Mouse (Mus musculus): ENCODE measurements around the gene Enpp4.

Enpp4 gene

DNA sequence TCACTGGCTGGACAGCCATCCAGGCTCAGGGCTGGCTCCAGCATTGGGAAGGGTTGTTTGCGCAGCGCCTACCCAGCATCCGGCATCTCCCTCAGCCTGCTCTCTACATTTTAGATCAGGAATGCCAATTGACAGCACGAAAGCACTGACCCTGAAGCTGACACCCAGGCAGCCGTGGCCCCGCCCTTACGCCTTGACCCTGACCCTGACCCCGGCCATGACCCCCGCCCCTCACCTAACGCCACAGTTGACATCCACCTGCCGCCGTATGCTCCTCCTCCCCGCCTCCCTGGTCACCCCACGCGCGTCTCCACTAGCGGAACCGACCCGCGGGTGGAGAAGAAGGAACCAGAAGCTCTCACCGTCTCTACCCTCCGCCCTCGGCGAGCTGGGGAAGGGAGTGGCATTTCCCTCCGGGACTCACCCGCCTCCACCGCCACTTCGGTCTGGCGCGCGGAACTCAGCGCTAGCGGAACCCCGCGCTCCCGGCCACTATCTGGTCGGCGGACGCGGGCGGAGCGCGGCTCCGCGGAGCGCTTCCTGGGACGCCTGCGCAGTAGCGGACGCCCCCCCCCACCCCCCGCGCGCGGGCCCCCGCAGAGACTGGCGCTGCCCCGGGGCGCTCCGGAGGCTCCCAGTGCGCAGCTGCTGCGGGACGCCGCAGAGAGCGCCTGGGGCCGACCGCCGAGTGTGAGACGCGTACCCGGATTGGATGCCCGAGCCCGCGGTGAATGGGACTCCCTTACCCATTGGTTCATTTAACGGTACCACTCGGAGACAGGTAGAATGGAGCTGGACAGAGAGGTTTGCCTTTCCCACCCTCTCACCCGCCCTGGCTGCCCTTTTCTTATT, at the start of gene Enpp4:
TSS of gene Enpp4 (minus strand) at position 523 of the 852 bp plus-strand sequence.
- peak; percentile 94 for DNase-seq (ENCODE audit: low read depth, low spot score)

DNA sequence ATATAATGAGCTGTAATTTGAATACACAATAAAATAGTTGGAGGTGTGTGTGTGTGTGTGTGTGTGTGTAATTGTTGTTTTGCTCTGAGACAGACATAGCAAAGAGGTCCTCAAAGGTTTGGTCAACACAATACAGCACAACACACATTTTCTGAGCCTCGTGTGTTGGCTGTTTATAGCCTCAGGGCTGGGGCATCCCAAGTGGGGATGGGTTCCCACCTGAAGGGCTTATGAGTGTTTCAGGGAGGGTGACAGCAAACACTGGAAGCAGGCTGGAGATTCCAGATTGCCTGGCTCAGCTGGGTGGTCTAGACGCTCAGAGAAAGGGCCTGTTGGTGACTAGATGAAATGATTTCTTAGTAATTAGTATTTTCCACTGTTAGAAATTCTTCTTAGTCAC, 49.6 kb upstream of the Enpp4 start:
- no peak for DNase-seq (ENCODE audit: low read depth, low spot score)

DNA sequence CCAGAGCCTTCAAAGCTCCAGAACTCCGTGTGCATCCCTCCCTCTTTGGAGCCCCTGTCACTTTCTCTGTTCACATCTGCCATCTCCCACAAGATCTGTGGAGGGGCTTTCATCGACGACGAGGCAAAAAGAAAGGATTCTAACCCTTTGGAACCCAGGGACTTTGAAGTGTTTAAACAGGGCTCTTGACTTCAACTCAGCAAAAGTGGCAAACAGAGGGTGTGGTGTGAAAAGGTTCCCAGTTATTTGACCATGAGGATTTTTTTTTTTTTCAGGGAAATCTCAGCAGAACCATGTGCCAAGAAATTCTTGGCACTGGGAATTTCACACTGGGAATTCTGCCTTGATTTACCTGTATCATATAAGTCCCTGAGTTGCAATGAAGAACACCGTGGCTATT, 48.3 kb upstream of the Enpp4 start:
- DNase-seq (ENCODE audit: low read depth, low spot score), result no peak

DNA sequence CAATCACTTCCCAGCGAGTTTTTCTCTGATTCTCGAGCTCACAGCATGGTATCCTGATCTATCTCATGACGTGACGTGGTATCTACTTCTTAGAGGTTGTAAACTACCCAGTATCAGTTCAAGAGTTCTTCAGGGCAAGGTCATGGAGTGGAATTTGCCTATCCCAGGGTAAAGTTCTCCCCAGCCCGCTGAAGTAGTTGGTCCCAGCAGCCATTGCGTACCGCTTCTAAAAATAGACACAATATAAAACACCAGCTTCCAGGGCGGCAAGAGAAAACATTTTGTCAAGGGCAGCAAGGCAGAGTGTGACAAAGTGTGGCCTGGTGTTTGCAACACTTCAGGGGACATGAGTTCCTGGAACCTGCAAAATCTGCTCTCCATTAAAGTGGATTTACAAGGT, 46.3 kb upstream of the Enpp4 start:
- no peak for DNase-seq (ENCODE audit: low read depth, low spot score)

DNA sequence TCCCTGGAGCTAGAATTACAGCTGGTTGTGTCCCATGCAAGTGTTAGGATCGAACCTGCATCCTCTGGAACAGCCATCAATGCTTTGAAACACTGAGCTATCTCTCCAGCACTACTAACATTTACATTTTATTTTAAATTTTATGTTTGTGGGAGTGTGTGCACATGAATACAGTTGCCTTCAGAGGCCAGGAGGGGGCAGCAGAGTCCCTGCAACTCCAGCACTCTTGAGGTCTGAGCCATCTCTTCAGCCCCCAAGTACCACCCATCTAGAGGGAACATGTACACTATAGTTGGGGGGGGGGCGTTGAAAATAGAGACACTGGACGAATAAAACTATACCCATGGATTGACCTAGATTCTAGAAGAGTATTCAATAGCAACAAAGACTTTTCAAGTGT, 45.5 kb upstream of the Enpp4 start:
- peak; percentile 51 for DNase-seq (ENCODE audit: low read depth, low spot score)

DNA sequence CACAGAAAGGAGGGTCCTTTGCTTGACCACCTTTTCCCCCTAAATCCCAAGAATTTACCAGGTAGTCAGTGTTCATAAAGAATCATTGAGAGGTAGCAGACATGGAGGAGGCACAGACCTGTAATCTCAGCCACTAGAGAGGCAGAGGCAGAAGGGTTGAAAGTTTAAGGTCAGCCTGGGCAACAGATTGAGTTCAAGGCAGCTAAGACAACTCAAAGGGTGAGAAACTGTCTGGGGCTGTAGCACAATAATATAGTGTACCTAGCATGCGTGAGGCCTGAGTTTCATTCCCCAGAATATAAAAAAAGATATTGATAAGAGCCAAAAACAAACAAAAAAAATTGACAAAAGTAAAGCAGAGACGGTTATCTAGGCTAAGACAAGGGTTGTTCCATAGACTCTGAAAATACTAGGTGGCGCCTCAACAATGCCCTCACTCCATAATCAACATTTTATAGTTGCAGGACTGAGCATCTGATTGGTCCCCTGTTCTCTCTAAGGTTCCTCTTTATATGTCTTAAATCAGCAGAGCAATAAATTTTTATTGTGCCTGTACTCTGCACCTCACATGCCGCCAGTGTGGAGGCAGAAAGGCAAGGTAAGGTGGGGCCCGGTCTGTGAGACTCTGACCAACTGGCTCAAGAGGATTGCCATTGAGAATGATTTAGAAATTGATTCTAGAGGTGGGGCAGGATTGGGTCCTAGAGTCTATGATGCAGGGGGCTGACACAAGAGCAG, 42.7 kb upstream of the Enpp4 start:
- no peak for DNase-seq (ENCODE audit: low read depth, low spot score)

DNA sequence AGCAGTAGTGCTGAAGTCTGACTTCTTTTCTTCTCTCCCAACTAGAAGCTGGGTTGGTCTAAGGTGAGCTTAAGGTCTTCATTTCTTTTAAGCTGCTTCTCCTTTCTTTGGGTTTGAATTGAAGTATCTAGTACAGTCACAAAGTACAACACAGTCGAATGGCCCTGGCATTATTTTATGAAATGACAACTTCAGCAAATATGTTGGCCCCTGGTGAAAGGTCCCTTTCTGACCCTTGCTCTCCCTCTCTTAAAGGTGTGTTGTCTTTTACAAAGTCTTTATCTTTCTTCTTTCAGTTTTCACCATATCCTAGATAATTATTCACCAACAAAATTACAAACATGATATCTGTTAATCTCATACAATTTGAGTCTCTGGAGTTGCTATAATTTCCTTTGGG, 40.2 kb upstream of the Enpp4 start:
- DNase-seq (ENCODE audit: low read depth, low spot score), result no peak

DNA sequence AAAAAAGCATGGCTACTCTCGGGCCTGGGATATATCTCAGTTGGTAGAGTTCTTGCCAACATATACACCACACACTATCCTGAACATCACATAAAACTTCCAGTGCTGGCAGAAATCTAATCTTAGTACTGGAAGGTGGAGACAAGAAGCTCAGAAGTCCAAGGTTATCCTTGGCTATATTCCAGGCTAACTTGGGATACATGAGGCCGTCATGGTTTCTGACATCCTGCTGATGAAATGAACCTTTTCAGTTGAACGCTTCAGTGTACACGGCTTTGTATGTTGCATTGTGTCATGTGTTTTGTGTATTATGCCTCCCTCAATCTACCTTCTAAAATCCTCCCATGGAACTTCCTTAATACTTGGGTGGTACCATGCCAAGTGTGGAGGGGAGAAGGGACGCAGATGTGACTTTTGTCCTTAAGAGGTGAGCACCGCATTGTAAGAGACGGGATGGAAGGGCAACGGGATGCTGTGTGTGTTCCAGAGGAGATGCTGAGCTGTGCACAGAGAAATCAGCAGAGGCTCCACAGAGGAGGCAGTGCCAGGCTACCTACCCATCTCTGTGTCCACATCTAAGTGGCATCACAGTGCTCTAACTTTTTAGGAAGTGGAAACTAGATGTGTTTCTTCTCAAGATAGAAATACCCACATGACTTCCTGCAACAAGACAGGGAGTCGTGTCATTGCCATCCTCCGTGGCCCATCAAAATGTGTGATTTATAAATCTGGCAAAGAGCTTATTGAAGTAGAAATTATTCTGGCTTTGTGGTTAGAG, 31.4 kb upstream of the Enpp4 start:
- DNase-seq (ENCODE audit: low read depth, low spot score), result no peak

DNA sequence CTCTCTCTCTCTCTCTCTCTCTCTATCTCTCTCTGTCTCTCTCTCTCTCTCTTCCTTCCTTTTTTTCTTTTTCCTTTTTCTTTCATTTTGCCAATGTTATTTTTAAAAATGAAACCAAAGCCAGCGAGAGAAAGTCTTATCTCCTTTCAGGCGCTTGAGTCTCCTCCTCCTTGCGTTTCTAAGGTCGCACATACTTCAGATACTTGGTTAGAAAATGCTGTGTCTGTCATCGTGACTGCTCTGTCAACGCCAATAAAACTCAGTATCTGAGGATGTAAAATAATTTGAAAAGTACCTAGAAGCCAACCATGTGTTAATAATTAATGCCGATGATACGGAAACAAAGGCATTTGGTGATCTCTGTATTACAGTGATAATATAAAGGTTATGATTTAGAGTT, 30.4 kb upstream of the Enpp4 start:
- no peak for DNase-seq (ENCODE audit: low read depth, low spot score)

DNA sequence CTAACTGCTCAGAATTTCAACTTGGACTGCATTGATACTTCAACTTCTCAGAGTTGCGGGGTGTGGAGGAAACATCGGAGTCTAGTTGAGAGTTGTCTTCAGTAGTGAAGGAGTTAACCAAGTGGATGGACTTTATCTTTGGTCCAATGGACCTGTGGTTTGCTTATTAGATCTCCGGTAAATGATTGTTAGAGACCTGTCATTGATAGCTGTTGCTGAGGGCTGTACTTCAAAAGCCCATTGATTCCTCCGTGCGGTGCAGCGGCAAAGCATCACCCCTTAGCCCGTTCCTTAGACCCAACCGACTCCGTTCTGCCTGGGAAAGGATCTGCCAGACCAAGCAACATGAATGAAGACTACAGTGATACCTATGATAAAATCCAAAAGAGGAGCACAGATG, 28.9 kb upstream of the Enpp4 start:
- no peak for DNase-seq (ENCODE audit: low read depth, low spot score)

DNA sequence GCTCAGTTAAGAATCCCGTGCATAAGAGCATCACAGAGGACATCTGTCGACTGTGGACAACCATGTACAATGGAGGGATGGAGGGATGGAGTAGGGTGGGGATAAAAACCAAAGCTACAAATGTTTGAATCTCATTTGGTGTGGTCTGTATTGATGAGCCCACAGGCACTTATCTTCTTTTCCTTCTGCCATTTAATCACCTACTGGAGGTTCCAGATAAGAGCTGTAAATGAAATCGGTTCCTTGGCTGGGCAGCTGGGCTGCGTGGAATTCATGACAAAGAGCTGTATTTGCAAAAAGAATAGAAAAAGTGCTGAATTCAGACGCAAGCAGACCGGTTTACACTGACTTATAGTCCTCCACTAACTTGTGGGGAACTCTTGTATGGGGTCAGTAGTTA, 28.5 kb upstream of the Enpp4 start:
- no peak for DNase-seq (ENCODE audit: low read depth, low spot score)

DNA sequence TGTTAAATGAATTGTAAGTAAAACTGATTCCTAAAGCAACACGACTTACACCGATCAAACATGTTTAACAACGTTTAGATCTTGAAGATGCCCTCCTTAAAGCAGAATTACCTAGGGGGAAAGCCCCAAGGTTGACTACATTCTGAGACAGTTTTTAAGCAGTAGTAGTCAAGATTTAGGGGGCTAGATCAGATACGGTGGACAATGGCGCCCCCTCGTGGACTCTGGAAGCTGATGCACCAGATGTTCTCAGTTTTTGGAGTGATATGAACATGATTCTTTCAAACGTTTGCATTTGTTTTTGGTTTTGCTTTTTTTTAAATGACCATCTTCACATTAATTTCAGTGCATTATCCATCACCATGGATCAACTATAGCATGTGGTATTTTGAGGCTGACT, 24.8 kb upstream of the Enpp4 start:
- peak; percentile 76 for DNase-seq (ENCODE audit: low read depth, low spot score)

DNA sequence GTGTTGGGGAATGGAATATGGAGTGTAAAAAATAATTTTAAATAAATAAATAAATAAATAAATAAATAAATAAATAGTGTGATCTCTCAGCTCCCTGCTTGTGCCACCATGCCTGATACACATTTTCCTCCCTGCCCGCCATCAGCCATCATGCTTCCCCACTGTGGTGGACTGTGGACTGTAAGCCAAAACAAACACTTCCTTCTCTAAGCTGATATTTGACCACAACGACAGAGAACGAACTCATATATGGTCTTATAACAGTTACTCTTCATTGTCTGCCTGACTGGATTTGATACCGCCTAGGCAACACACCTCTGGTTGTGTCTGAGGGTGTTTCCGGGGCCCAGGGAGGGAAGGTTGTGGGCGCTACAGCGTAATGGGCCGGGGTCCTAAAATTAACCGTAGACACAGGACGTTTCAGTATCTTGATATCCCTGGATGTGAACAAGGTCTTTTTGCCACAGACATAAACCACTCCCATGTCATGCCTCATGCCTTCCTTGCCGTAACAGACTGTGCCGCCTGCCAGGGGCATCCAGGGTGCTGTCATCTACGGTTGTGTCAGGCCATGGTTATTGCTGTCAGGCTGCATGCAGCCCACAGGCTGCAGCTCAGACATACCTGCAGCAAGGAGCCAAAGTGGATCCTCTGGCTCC, 23.6 kb upstream of the Enpp4 start:
- DNase-seq (ENCODE audit: low read depth, low spot score), result no peak

DNA sequence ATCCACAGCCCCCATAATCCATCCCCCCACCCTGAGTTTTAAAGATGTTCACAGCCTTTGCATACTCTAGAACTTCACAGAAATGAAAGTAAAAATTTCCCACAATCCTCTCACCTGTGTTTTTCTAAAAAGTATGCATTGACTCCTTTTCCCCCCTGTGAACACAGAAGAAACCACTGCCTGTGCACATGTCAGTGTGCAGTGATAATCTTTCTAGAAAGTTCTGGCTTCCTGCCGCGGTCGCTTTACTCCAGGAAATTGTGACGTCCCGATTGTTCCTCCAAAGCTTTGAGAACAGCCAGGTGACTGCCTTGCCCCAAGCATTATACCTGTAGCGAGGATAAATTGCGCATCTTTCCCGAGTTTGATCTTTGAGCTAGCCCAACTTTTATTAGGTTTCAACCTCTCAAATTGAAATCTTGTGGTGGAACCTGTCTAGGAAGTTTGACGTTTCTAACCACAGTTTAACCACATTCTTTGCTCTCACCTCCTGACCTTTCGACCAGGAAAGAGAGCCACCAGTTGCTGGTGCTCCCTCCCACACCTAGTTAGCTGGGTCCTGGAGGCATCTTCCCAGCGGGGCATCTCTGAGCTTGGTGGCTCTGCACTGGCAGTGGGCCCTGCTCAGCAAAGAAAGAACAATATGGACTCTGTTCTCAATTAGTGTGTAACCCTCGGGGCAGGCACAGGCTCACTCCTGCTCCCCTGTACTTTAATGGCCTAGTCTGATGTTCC, 15.9 kb upstream of the Enpp4 start:
- no peak for DNase-seq (ENCODE audit: low read depth, low spot score)

DNA sequence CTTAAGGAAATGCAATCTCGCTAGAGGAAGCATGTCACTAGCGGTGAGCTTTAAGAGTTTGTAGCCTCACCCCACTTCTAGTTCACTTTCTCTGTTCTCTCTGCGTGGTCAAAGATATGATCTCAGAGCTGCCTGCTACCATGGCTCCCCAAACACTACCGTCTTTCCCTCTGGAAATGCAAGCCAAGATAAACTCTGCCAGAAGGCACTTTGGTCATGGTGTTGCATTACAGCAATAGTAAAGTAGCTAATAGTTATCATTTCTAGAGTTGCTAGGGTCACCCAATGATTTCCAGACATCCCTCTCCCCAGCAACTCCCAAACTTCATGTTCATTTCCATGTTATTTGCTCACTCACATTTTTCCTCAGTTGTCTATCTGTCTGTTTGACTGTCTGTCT, 12.6 kb upstream of the Enpp4 start:
- DNase-seq (ENCODE audit: low read depth, low spot score), result no peak

DNA sequence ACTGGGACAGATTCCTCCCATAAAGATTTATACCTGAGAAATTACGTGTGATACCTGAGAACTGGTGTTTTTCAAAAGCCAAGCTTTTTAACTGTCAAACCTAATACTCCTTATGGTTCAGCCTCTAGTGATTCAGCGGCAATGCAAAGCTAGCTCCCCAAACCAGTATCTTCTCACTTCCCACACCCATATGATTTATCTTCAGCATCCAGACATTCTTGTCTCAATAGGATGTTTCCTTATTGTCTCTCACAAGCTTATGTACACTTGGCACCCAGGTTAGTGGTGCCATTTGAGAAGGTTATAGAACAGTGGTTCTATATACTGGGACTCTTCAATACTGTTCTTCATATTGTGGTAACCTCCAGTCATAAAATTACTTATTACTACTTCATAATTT, 12.1 kb upstream of the Enpp4 start:
- DNase-seq (ENCODE audit: low read depth, low spot score), result no peak

DNA sequence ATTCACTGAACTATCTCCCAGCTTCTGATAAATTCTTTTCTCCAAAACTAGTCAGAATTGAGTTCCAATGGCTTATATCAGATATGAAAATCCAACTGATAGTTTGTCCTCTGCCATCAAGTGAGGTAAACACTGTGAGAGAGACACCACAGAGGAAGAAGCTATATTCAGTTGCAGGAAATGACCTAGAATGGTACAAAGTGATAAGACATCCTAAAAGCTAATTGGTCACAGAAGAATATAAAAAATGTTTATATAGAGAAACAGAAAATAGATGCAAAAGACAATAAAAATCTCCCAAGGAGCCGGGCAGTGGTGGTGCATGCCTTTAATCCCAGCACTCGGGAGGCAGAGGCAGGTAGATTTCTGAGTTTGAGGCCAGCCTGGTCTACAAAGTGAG, 11.0 kb upstream of the Enpp4 start:
- DNase-seq (ENCODE audit: low read depth, low spot score), result no peak

DNA sequence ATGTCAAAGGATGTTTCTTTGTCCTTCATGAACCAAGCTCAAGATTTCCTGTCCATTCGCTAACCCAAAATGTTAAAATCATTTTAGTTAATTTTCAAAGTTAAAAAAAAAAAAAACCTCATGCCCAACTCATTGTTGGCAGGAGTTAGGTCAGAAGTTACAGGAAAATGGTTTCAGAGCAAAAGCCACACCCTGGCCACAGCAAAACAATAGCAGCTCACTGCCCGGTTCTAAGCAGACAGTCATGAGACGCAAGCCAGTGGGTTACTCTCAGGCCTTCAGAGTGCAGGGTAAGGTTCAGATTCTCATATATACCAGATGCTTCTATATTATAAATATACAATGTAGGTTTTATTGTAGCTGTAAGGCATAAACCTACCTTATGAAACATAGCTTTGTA, 2.7 kb upstream of the Enpp4 start:
- DNase-seq (ENCODE audit: low read depth, low spot score), result no peak

DNA sequence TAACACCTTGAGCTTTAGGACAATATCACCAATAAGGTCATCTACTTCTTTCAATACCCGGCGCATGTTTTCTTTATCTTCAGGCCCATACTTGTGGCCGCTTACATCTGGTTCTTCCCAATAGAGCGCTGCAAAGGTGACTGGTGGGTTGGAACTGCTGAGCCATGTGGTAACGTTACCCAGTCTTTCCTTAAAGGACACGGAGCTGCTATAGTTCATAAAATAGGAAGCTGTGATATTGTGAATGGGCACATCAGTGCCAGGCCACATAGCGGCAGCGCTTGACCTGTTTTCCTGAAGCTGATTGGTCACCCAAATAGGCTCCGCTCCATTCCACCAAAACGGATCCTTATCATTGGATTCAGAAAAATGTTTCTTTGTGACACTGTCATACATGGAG, 3.6 kb downstream of the Enpp4 start:
- DNase-seq (ENCODE audit: low read depth, low spot score), result no peak

DNA sequence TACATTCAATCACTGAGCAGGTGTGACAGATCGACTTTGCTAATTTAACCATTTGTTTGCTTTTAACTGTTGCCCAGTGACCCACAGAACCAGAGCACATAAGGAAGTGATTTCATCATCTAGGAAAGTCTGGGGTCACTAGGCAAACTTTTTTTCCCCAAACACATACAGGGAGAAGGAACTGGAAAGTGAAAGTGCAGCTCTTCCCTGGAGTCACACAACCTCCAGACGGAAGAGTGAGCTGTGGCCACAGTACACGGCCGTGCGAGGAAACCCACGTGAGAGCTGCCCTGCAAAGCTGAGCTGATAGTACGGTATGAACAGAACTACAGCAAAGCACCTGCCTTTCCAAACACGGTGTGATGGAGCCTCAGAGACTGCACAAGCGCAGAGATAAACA, 4.7 kb downstream of the Enpp4 start:
- no peak for DNase-seq (ENCODE audit: low read depth, low spot score)

DNA sequence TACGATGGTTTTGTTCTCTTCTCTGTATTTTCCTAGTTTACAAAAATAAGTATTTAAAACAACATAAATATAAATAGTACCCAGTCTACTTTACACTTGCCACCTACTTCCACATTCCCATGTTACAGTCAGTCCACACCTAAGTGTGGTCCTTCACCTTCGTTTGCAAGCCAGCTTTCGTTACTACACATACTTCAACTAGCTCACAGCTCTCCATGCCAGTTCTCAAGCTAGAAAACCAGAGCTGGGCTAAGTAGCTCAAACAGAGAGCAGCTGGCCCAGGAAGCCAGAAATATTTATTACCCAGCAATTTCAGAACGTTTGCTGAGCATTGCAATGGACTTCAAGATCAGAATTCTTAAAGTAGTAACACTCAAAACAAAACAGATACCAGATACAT, 5.1 kb downstream of the Enpp4 start:
- no peak for DNase-seq (ENCODE audit: low read depth, low spot score)
